Mouse (Mus musculus) thymus, postnatal 0 days (tissue): Measurements from ENCODE around the gene Meig1. TPM values are rescaled to one million over a fixed set of nuclear protein-coding genes. Genes with fewer than 3 reads are reported as not detected.

Source experiments
- polyA plus RNA-seq: library from polyadenylated mRNA; unstranded; fragments of >200 nt; fragmentation: Nextera tagmentation; extraction: Ambion mirVana; gene quantifications from 2 replicates; pipeline ENCODE4 v1.2.1, GENCODE M21; 2015

Gene Meig1
- polyA plus RNA-seq, 1 experiment from 2014 or later = 1.9 TPM

Other genes with a start within 250 kb of the Meig1 start
- 24.9 and 28.8 TPM in 2 replicates for gene Nmt2, start 138.4 kb downstream of the Meig1 start, polyA plus RNA-seq
- 18.0 and 19.5 TPM in 2 replicates for gene Rpp38, start 90.0 kb downstream of the Meig1 start, polyA plus RNA-seq
- 1.5 and 2.6 TPM in 2 replicates for gene Acbd7, start 86.5 kb downstream of the Meig1 start, polyA plus RNA-seq
- gene Olah, start 25.4 kb downstream of the Meig1 start, polyA plus RNA-seq = 0.08 and 0.33 TPM in 2 replicates
- 16.4 and 21.2 TPM in 2 replicates for gene Dclre1c, start 1.5 kb upstream of the Meig1 start, polyA plus RNA-seq
- 10.6 and 11.6 TPM in 2 replicates for gene Suv39h2, start 52.4 kb upstream of the Meig1 start, polyA plus RNA-seq
- gene Gm45902, start 90.1 kb upstream of the Meig1 start, polyA plus RNA-seq = 3.8 and 4.5 TPM in 2 replicates
- gene Hspa14, start 90.2 kb upstream of the Meig1 start, polyA plus RNA-seq = 137 and 138 TPM in 2 replicates
- 0.26 and 0.36 TPM in 2 replicates for gene Cdnf, start 90.4 kb upstream of the Meig1 start, polyA plus RNA-seq
- 98.3 and 115 TPM in 2 replicates for gene Fam107b, start 147.8 kb upstream of the Meig1 start, polyA plus RNA-seq